Mouse (Mus musculus) kidney, adult 2 months (tissue): ENCODE results near the gene 1810055G02Rik.

Experiments
- CTCF ChIP-seq: fragments of 200-500 bp; conservative IDR thresholded peaks from 2 replicates; pipeline ENCODE4 v1.5.1; 2011; ENCODE audit warnings: low read depth, mild to moderate bottlenecking, control low read depth, low read length, moderate library complexity, mixed read lengths; ENCODE audit not compliant: insufficient read depth, insufficient read length
- POLR2A ChIP-seq: fragments of 200-500 bp; IDR thresholded peaks from one replicate; pipeline ENCODE4 v1.6.1; 2011; ENCODE audit warnings: low read depth, low read length, control low read depth

GRCm38 (mm10) chr19:3666632-3667031 is 41.5 kb upstream of the 1810055G02Rik start:
- TF ChIP-seq CTCF = no peak
- no peak for TF ChIP-seq POLR2A
